In genomic region chr13:112919141-112919865, GRCm38 (mm10) we compare ENCODE assay signal across 24 mouse cellular contexts. TPM values are rescaled to one million over a fixed set of nuclear protein-coding genes. Genes with fewer than 3 reads are reported as not detected.
DNase-seq lines count a peak whose midpoint lies in the region; ATAC-seq and TF ChIP-seq lines count a peak whose summit lies in the region.
"Had no signal": no experiment of that assay in that cellular context is flagged by ENCODE, and none has a peak within 500 bp of the region (broad histone marks: within the 10 kb centered on the region; RNA-seq: fewer than 3 reads in every experiment).

No protein-coding gene starts in this region.

- no peak overlapping the region for H3K9ac ChIP-seq in kidney, embryonic 16.5 days (replicated peaks; ENCODE audit: low read length)
- H3K9ac ChIP-seq: embryonic facial prominence, embryonic 13.5 days; forebrain, embryonic 12.5 days; forebrain, embryonic 15.5 days; hindbrain, embryonic 12.5 days; hindbrain, embryonic 15.5 days had no signal

- DNase-seq in heart, adult 11 months = peak; percentile 39
- no peak for DNase-seq in heart, adult 9 months (ENCODE audit: low spot score in 2 of 2)
- DNase-seq in kidney, adult 2 months = peak; percentile 83
- DNase-seq in kidney, postnatal 14 days = no peak
- DNase-seq in kidney, postnatal 25 days = peak; percentile 23 to 40
- DNase-seq: adrenal gland, adult 8-10 months; adrenal gland, postnatal 25 days; cerebellum, adult 11-12 months; cerebellum, adult 8-10 months; cerebellum, postnatal 10 days; cerebellum, postnatal 36 days; embryo, embryonic 11 days; gastrocnemius, postnatal 25 days; heart, adult 2 months had no signal

- WGBS in kidney, adult 2 months = 61% methylated on average over 4 of the region's 4 CpGs
- WGBS in kidney, embryonic 16.5 days = 74% methylated on average over 4 of the region's 4 CpGs

- H3K9me3 ChIP-seq in kidney, embryonic 16.5 days (ENCODE audit: low read length) = no peaks in the 10 kb centered on the region
- H3K9me3 ChIP-seq: embryonic facial prominence, embryonic 10.5 days; embryonic facial prominence, embryonic 13.5 days; forebrain, embryonic 12.5 days; forebrain, embryonic 15.5 days; hindbrain, embryonic 12.5 days; hindbrain, embryonic 15.5 days had no signal

- peaks cover 2% of the 10 kb centered on the region; the same call in 1 of the 2 replicates for H3K4me1 ChIP-seq in kidney, adult 2 months (ENCODE audit: control insufficient read depth, insufficient read depth, low read length)
- no peaks in the 10 kb centered on the region for H3K4me1 ChIP-seq in kidney, embryonic 16.5 days (ENCODE audit: insufficient read depth, low read length)
- H3K4me1 ChIP-seq: embryonic facial prominence, embryonic 10.5 days; embryonic facial prominence, embryonic 13.5 days; forebrain, embryonic 12.5 days; forebrain, embryonic 15.5 days; hindbrain, embryonic 12.5 days; hindbrain, embryonic 15.5 days had no signal

- no peaks in the 10 kb centered on the region for H3K27me3 ChIP-seq in kidney, adult 2 months (replicated peaks; ENCODE audit: control insufficient read depth, insufficient read depth, low read length)
- H3K27me3 ChIP-seq in kidney, embryonic 16.5 days (ENCODE audit: insufficient read depth, low read length) = no peaks in the 10 kb centered on the region
- H3K27me3 ChIP-seq: embryonic facial prominence, embryonic 13.5 days; forebrain, embryonic 12.5 days; forebrain, embryonic 15.5 days; hindbrain, embryonic 12.5 days; hindbrain, embryonic 15.5 days had no signal

- TF ChIP-seq POLR2A in kidney, adult 2 months (IDR thresholded peaks at IDR 0.05; ENCODE audit: low read depth, low read length) = no peak

- peaks cover 5% of the 10 kb centered on the region for H3K36me3 ChIP-seq in kidney, adult 2 months (ENCODE audit: control insufficient read depth, insufficient read depth, low read length)
- 0 out of 2 replicates have a peak, but pooled peaks cover 20% of the 10 kb centered on the region for H3K36me3 ChIP-seq in kidney, embryonic 16.5 days (ENCODE audit: insufficient read depth, low read length)

- H3K4me3 ChIP-seq in kidney, adult 2 months (ENCODE audit: insufficient read depth, low read depth, low read length) = no peak overlapping the region
- no peak overlapping the region for H3K4me3 ChIP-seq in kidney, embryonic 16.5 days (ENCODE audit: low read length)
- H3K4me3 ChIP-seq: embryonic facial prominence, embryonic 10.5 days; embryonic facial prominence, embryonic 13.5 days; erythroblast, embryonic 14.5 days; forebrain, embryonic 12.5 days; forebrain, embryonic 15.5 days; heart, adult 2 months; hindbrain, embryonic 12.5 days; hindbrain, embryonic 15.5 days had no signal

- H3K27ac ChIP-seq in kidney, adult 2 months (ENCODE audit: insufficient read depth, low read depth, low read length) = peak overlapping the region; percentile 16; the same call in 1 of the 2 replicates
- H3K27ac ChIP-seq in kidney, embryonic 16.5 days (ENCODE audit: low read length) = no peak overlapping the region
- H3K27ac ChIP-seq: embryonic facial prominence, embryonic 10.5 days; embryonic facial prominence, embryonic 13.5 days; forebrain, embryonic 12.5 days; forebrain, embryonic 15.5 days; heart, adult 2 months; hindbrain, embryonic 12.5 days; hindbrain, embryonic 15.5 days had no signal

- H3K4me2 ChIP-seq in kidney, embryonic 16.5 days (replicated peaks; ENCODE audit: low read depth, low read length) = no peak overlapping the region
- H3K4me2 ChIP-seq: embryonic facial prominence, embryonic 13.5 days; forebrain, embryonic 12.5 days; forebrain, embryonic 15.5 days; heart, embryonic 11.5 days; hindbrain, embryonic 12.5 days; hindbrain, embryonic 15.5 days had no signal

- no peak for TF ChIP-seq CTCF in kidney, adult 2 months (conservative IDR thresholded peaks at IDR 0.05; ENCODE audit: insufficient read depth, insufficient read length, low read depth, low read length)

- no peak for ATAC-seq in kidney, embryonic 16.5 days (ENCODE audit: low FRiP score, low TSS enrichment)
- ATAC-seq: activated CD4-positive, CD25-positive, alpha-beta regulatory T cell, adult 4 months; forebrain, embryonic 15.5 days had no signal

RNA-seq across cellular contexts. Expression of gene Mtrex, which starts 7.9 kb away (rescaled TPM):
- 7.9 and 10.6 TPM in 2 replicates for polyA plus RNA-seq in kidney, adult 2 months (2012; rRNA removed)
- 72.2 and 78.6 TPM in 2 replicates for polyA plus RNA-seq in kidney, embryonic 16.5 days (2015; fragmentation: Nextera tagmentation; extraction: Ambion mirVana)

RNA-seq across cellular contexts. Expression of gene Dhx29, which starts 8.0 kb away (rescaled TPM):
- 3.9 and 4.0 TPM in 2 replicates for polyA plus RNA-seq in kidney, adult 2 months (2012; rRNA removed)
- polyA plus RNA-seq in kidney, embryonic 16.5 days (2015; fragmentation: Nextera tagmentation; extraction: Ambion mirVana) = 16.0 and 18.1 TPM in 2 replicates

Comparison
In these comparisons a context has a peak if more than half of its experiments do, and no peak if none do; other contexts are left out.
1. DNase-seq: peak in heart, adult 11 months (single experiment), kidney, adult 2 months (single experiment) and kidney, postnatal 25 days (2 of 2); none in heart, adult 9 months (0 of 2) and kidney, postnatal 14 days (single experiment).